Mouse (Mus musculus) thymus, postnatal 4 days (tissue): ENCODE measurements at regions not wholly inside any gene's neighbourhood (a gene's known extent, or its start where the extent isn't known, plus 50 kb on each side); places are given as distances from the start of the nearest gene placed in this dataset.

ENCODE experiments used
- DNase-seq: peaks from one replicate; pipeline ENCODE4 v3.0.0; 2021

GRCm38 (mm10) chr8:8044296-8044695, 616.7 kb downstream of the Efnb2 start:
- DNase-seq, result no peak

GRCm38 (mm10) chr8:8037929-8038328, 623.1 kb downstream of the Efnb2 start:
- no peak for DNase-seq

GRCm38 (mm10) chr8:8011151-8011550, 649.9 kb downstream of the Efnb2 start:
- no peak for DNase-seq

- DNase-seq, result no peak
Observed at GRCm38 (mm10) chr8:7994905-7995304, 666.1 kb downstream of the Efnb2 start.

- no peak for DNase-seq
Observed at GRCm38 (mm10) chr8:7988820-7989219, 672.2 kb downstream of the Efnb2 start.

GRCm38 (mm10) chr8:7977020-7977419, 684.0 kb downstream of the Efnb2 start:
- no peak for DNase-seq

GRCm38 (mm10) chr8:7973791-7974190, 687.3 kb downstream of the Efnb2 start:
- no peak for DNase-seq

- no peak for DNase-seq
Observed at GRCm38 (mm10) chr8:7964276-7964675, 696.8 kb downstream of the Efnb2 start.

- no peak for DNase-seq
Observed at GRCm38 (mm10) chr8:7956745-7957144, 704.3 kb downstream of the Efnb2 start.

GRCm38 (mm10) chr8:7954851-7955250, 706.2 kb downstream of the Efnb2 start:
- DNase-seq, result no peak

- no peak for DNase-seq
Observed at GRCm38 (mm10) chr8:7945966-7946775, 714.9 kb downstream of the Efnb2 start.

- DNase-seq, result no peak
Observed at GRCm38 (mm10) chr8:7936596-7936995, 724.4 kb downstream of the Efnb2 start.

- DNase-seq, result no peak
Observed at GRCm38 (mm10) chr8:7919416-7919815, 741.6 kb downstream of the Efnb2 start.

GRCm38 (mm10) chr8:7894338-7894737, 766.7 kb downstream of the Efnb2 start:
- no peak for DNase-seq

GRCm38 (mm10) chr8:7853169-7853568, 807.9 kb downstream of the Efnb2 start:
- no peak for DNase-seq

GRCm38 (mm10) chr8:7850573-7850972, 810.5 kb downstream of the Efnb2 start:
- DNase-seq, result no peak

GRCm38 (mm10) chr8:7831948-7832347, 829.1 kb downstream of the Efnb2 start:
- DNase-seq, result no peak

- DNase-seq, result no peak
Observed at GRCm38 (mm10) chr8:7827811-7828210, 833.2 kb downstream of the Efnb2 start.

- DNase-seq, result no peak
Observed at GRCm38 (mm10) chr8:7808395-7808794, 852.6 kb downstream of the Efnb2 start.

GRCm38 (mm10) chr8:7799221-7799620, 861.8 kb downstream of the Efnb2 start:
- no peak for DNase-seq

GRCm38 (mm10) chr8:7796156-7796555, 864.9 kb downstream of the Efnb2 start:
- DNase-seq, result no peak

- no peak for DNase-seq
Observed at GRCm38 (mm10) chr8:7763820-7764219, 897.2 kb downstream of the Efnb2 start.

GRCm38 (mm10) chr8:7760987-7761386, 900.1 kb downstream of the Efnb2 start:
- no peak for DNase-seq

GRCm38 (mm10) chr8:7732726-7733125, 928.3 kb downstream of the Efnb2 start:
- DNase-seq, result no peak

- no peak for DNase-seq
Observed at GRCm38 (mm10) chr8:7721880-7722279, 939.2 kb downstream of the Efnb2 start.
